Mouse (Mus musculus) lung, adult 2 months (tissue): ENCODE measurements at regions not wholly inside any gene's neighbourhood (a gene's known extent, or its start where the extent isn't known, plus 50 kb on each side); places are given as distances from the start of the nearest gene placed in this dataset.

Experiments
- CTCF ChIP-seq: fragments of 200-500 bp; IDR thresholded peaks from 2 replicates; pipeline ENCODE4 v1.5.1; 2011; ENCODE audit warnings: mild to moderate bottlenecking, low read length, control low read depth; ENCODE audit not compliant: insufficient read depth
- POLR2A ChIP-seq: fragments of 200-500 bp; IDR thresholded peaks from 2 replicates; pipeline ENCODE4 v1.6.1; 2011; ENCODE audit warnings: low read depth, mild to moderate bottlenecking, control low read depth, low read length, borderline replicate concordance; ENCODE audit errors: extremely low read depth

- TF ChIP-seq CTCF (no peak), POLR2A (no peak)
Measured at GRCm38 (mm10) chr5:46836810-46837209, 979.4 kb upstream of the Lcorl start.
